Mouse (Mus musculus): ENCODE measurements around the gene Guk1. TPM values are rescaled to one million over a fixed set of nuclear protein-coding genes. Genes with fewer than 3 reads are reported as not detected.
A peak's percentile ranks its signal among the peaks of the same experiment; 100 is the strongest.

Gene Guk1
- total and polyA plus RNA-seq, 2 experiments, result 46.2 to 69.7 TPM

GRCm38 (mm10) chr11:59165616-59166241 lies 26.3 kb downstream of the Guk1 start:
- TF ChIP-seq POLR2A (IDR thresholded peaks at IDR 0.05; ENCODE audit: extremely low read depth, insufficient read depth, low read length) (no peak), CTCF (IDR thresholded peaks at IDR 0.05; ENCODE audit: low read depth, low read length) (no peak)
- peak; percentile 26 for DNase-seq (ENCODE audit: extremely low read depth, low read depth, low spot score)
- WGBS, result 84% methylated on average over 2 of the region's 2 CpGs
- Histone ChIP-seq H3K36me3 (ENCODE audit: control insufficient read depth, insufficient read depth, low read length) (no peaks in the 10 kb centered on the region), H3K9ac (ENCODE audit: low read depth, low read length) (no peak overlapping the region), H3K4me1 (ENCODE audit: control insufficient read depth, insufficient read depth, low read length) (peaks cover 4% of the 10 kb centered on the region; the same call in 1 of the 2 replicates), H3K79me2 (ENCODE audit: control insufficient read depth, insufficient read depth, low read length) (no peaks in the 10 kb centered on the region), H3K27me3 (ENCODE audit: control insufficient read depth, insufficient read depth, low read length) (no peaks in the 10 kb centered on the region), H3K27ac (replicated peaks; ENCODE audit: insufficient read depth, low read depth, low read length) (no peak overlapping the region), H3K4me3 (ENCODE audit: insufficient read depth, low read depth, low read length) (no peak overlapping the region)

GRCm38 (mm10) chr11:59164384-59164783 lies 27.6 kb downstream of the Guk1 start:
- Histone ChIP-seq H3K79me2 (ENCODE audit: control insufficient read depth, insufficient read depth, low read length) (no peaks in the 10 kb centered on the region), H3K4me3 (ENCODE audit: insufficient read depth, low read depth, low read length) (no peak overlapping the region), H3K36me3 (ENCODE audit: control insufficient read depth, insufficient read depth, low read length) (no peaks in the 10 kb centered on the region), H3K27ac (replicated peaks; ENCODE audit: insufficient read depth, low read depth, low read length) (peak overlapping the region; percentile 83), H3K4me1 (ENCODE audit: control insufficient read depth, insufficient read depth, low read length) (peaks cover 4% of the 10 kb centered on the region; the same call in 1 of the 2 replicates), H3K27me3 (ENCODE audit: control insufficient read depth, insufficient read depth, low read length) (no peaks in the 10 kb centered on the region), H3K9ac (ENCODE audit: low read depth, low read length) (no peak overlapping the region)
- DNase-seq (ENCODE audit: extremely low read depth, low read depth, low spot score), result no peak
- 83% methylated on average over 9 of the region's 9 CpGs for WGBS
- no peak for TF ChIP-seq CTCF (IDR thresholded peaks at IDR 0.05; ENCODE audit: low read depth, low read length)
- TF ChIP-seq POLR2A (IDR thresholded peaks at IDR 0.05; ENCODE audit: extremely low read depth, insufficient read depth, low read length), result no peak

GRCm38 (mm10) chr11:59163255-59164236 lies 28.5 kb downstream of the Guk1 start, which contains the start of gene Iba57:
TSS of gene Iba57 (minus strand) at chr11:59163739.
- peak; percentile 92 for DNase-seq (ENCODE audit: extremely low read depth, low read depth, low spot score)
- no peaks in the 10 kb centered on the region for H3K79me2 ChIP-seq (ENCODE audit: control insufficient read depth, insufficient read depth, low read length)
- H3K36me3 ChIP-seq (ENCODE audit: control insufficient read depth, insufficient read depth, low read length), result no peaks in the 10 kb centered on the region
- 2% methylated on average over 68 of the region's 68 CpGs for WGBS
- peaks cover 4% of the 10 kb centered on the region; the same call in 1 of the 2 replicates for H3K4me1 ChIP-seq (ENCODE audit: control insufficient read depth, insufficient read depth, low read length)
- H3K27me3 ChIP-seq (ENCODE audit: control insufficient read depth, insufficient read depth, low read length), result no peaks in the 10 kb centered on the region
- peak within 1 kb of the TSS; percentile 96 for H3K9ac ChIP-seq (ENCODE audit: low read depth, low read length)
- H3K4me3 ChIP-seq (ENCODE audit: insufficient read depth, low read depth, low read length), result peak within 1 kb of the TSS; percentile 67
- TF ChIP-seq CTCF (IDR thresholded peaks at IDR 0.05; ENCODE audit: low read depth, low read length) (peak; percentile 10; the same call in 1 of the 2 replicates), POLR2A (IDR thresholded peaks at IDR 0.05; ENCODE audit: extremely low read depth, insufficient read depth, low read length) (peak; percentile 59; the same call in 1 of the 2 replicates)
- H3K27ac ChIP-seq (replicated peaks; ENCODE audit: insufficient read depth, low read depth, low read length), result peak within 1 kb of the TSS; percentile 91

GRCm38 (mm10) chr11:59162443-59163254 lies 29.4 kb downstream of the Guk1 start:
- DNase-seq (ENCODE audit: extremely low read depth, low read depth, low spot score), result peak; percentile 16
- Histone ChIP-seq H3K9ac (ENCODE audit: low read depth, low read length) (peak overlapping the region; percentile 7; the same call in 1 of the 2 replicates), H3K4me1 (ENCODE audit: control insufficient read depth, insufficient read depth, low read length) (peaks cover 4% of the 10 kb centered on the region; the same call in 1 of the 2 replicates), H3K4me3 (ENCODE audit: insufficient read depth, low read depth, low read length) (peak overlapping the region; percentile 42), H3K79me2 (ENCODE audit: control insufficient read depth, insufficient read depth, low read length) (no peaks in the 10 kb centered on the region), H3K36me3 (ENCODE audit: control insufficient read depth, insufficient read depth, low read length) (peaks cover 3% of the 10 kb centered on the region; the same call in 1 of the 2 replicates), H3K27me3 (ENCODE audit: control insufficient read depth, insufficient read depth, low read length) (no peaks in the 10 kb centered on the region), H3K27ac (replicated peaks; ENCODE audit: insufficient read depth, low read depth, low read length) (peak overlapping the region; percentile 46)
- WGBS, result 36% methylated on average over 9 of the region's 9 CpGs
- TF ChIP-seq CTCF (IDR thresholded peaks at IDR 0.05; ENCODE audit: low read depth, low read length) (no peak), POLR2A (IDR thresholded peaks at IDR 0.05; ENCODE audit: extremely low read depth, insufficient read depth, low read length) (no peak)

- no peak for DNase-seq (ENCODE audit: extremely low read depth, low read depth, low spot score)
- no peak overlapping the region for H3K27ac ChIP-seq (replicated peaks; ENCODE audit: insufficient read depth, low read depth, low read length)
- peaks cover 3% of the 10 kb centered on the region; the same call in 1 of the 2 replicates for H3K36me3 ChIP-seq (ENCODE audit: control insufficient read depth, insufficient read depth, low read length)
- H3K79me2 ChIP-seq (ENCODE audit: control insufficient read depth, insufficient read depth, low read length), result no peaks in the 10 kb centered on the region
- no peak for TF ChIP-seq POLR2A (IDR thresholded peaks at IDR 0.05; ENCODE audit: extremely low read depth, insufficient read depth, low read length)
- TF ChIP-seq CTCF (IDR thresholded peaks at IDR 0.05; ENCODE audit: low read depth, low read length), result 0 out of 2 replicates have a peak, but pooled peaks have one; percentile 16
- no peak overlapping the region for H3K9ac ChIP-seq (ENCODE audit: low read depth, low read length)
- H3K27me3 ChIP-seq (ENCODE audit: control insufficient read depth, insufficient read depth, low read length), result no peaks in the 10 kb centered on the region
- H3K4me3 ChIP-seq (ENCODE audit: insufficient read depth, low read depth, low read length), result no peak overlapping the region
- H3K4me1 ChIP-seq (ENCODE audit: control insufficient read depth, insufficient read depth, low read length), result peaks cover 4% of the 10 kb centered on the region; the same call in 1 of the 2 replicates
- 83% methylated on average over 5 of the region's 5 CpGs for WGBS
Observed at GRCm38 (mm10) chr11:59161398-59161797, 30.6 kb downstream of the Guk1 start.

All from liver, adult 2 months (tissue).